Mouse (Mus musculus) embryonic fibroblast, embryonic 13.5 days (primary cell): ENCODE data around the gene Ip6k1.

ENCODE experiments used
- CTCF ChIP-seq: IDR thresholded peaks from 2 replicates; pipeline ENCODE4 v1.5.1; 2011; ENCODE audit warnings: mild to moderate bottlenecking, control low read depth, low read length, moderate library complexity, borderline replicate concordance; ENCODE audit not compliant: insufficient read depth
- POLR2A ChIP-seq: IDR thresholded peaks from 2 replicates; pipeline ENCODE4 v1.6.1; 2011; ENCODE audit warnings: low read depth, mild to moderate bottlenecking, control low read depth, low read length, moderate library complexity

DNA sequence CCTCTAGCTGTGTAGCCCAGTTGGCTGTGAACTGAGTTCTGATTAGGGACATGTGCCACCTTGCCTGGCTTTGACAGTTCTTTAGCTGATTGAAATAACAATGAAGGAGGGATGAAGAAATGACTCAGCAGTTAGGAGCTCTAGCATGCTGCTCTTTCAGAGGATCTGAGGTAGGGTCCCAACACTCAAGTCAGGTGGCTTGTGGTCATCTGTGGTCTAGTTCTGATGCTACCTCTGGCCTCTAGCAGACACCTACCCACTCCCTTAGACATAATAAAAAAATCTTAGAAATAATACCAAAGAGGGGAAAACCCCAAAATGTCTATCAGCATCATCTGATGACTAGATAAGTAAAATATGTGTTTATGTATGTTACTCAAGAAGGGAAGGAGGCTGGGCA, 8.1 kb downstream of the Ip6k1 start:
- TF ChIP-seq CTCF = no peak
- TF ChIP-seq POLR2A = no peak
